Mouse (Mus musculus) MEL (cell line): ENCODE data around the gene Cyp3a57. TPM values are rescaled to one million over a fixed set of nuclear protein-coding genes. Genes with fewer than 3 reads are reported as not detected.
"Not testable (repeated sequence)": the region's sequence is repeated elsewhere in the genome, so short reads cannot be mapped to it uniquely, and the experiment has no call there.

Experiments used
- DNase-seq: peaks from one replicate; pipeline ENCODE4 v3.0.0; 2011; ENCODE audit warnings: low read depth, low spot score
- H3K27ac ChIP-seq: 2 replicates; pipeline ENCODE4 v1.5.1; 2012; ENCODE audit warnings: low read depth, mild to moderate bottlenecking, control low read depth, low read length, moderate library complexity; ENCODE audit not compliant: control insufficient read depth
- H3K27me3 ChIP-seq, 2 experiments: fragments of 150-350 bp in 1 of 2; sonication (generic) in 1 of 2; 2 replicates each; pipeline ENCODE4 v1.6.1; 2012; ENCODE audit warnings: low read length in 2 of 2, mild to moderate bottlenecking in 2 of 2, improper control_type of control experiment in 1 of 2, moderate library complexity in 1 of 2; ENCODE audit not compliant: insufficient read depth in 2 of 2, control insufficient read depth in 1 of 2
- H3K36me3 ChIP-seq, 2 experiments: 2 replicates each; pipeline ENCODE4 v1.6.1; 2012 to 2014; ENCODE audit warnings: low read length in 2 of 2, improper control_type of control experiment in 1 of 2, inconsistent platforms in 1 of 2, mild to moderate bottlenecking in 1 of 2; ENCODE audit not compliant: insufficient read depth in 2 of 2, control insufficient read depth in 1 of 2
- H3K4me1 ChIP-seq, 2 experiments: fragments of 150-350 bp in 1 of 2; sonication (generic) in 1 of 2; 2 replicates each; pipeline ENCODE4 v1.6.1; 2012; ENCODE audit warnings: low read length in 2 of 2, improper control_type of control experiment in 1 of 2, mild to moderate bottlenecking in 1 of 2; ENCODE audit not compliant: insufficient read depth in 2 of 2, control insufficient read depth in 1 of 2
- H3K4me3 ChIP-seq, 2 experiments: fragments of 150-350 bp in 1 of 2; sonication (generic) in 1 of 2; 2 replicates each; pipeline ENCODE4 v1.5.1; 2012; ENCODE audit warnings: low read depth in 2 of 2, low read length in 2 of 2, mild to moderate bottlenecking in 2 of 2, moderate library complexity in 2 of 2, control low read depth in 1 of 2, improper control_type of control experiment in 1 of 2; ENCODE audit not compliant: control insufficient read depth in 1 of 2, insufficient read depth in 1 of 2
- H3K79me2 ChIP-seq: 2 replicates; pipeline ENCODE4 v1.6.1; 2012; ENCODE audit warnings: mild to moderate bottlenecking, low read length, moderate library complexity; ENCODE audit not compliant: control insufficient read depth, poor library complexity, insufficient read depth
- H3K9ac ChIP-seq: 2 replicates; pipeline ENCODE4 v1.6.1; 2012; ENCODE audit warnings: low read depth, mild to moderate bottlenecking, control low read depth, low read length, moderate library complexity; ENCODE audit not compliant: control insufficient read depth, poor library complexity, severe bottlenecking
- H3K9me3 ChIP-seq: fragments of 150-350 bp; sonication (generic); replicated peaks from 2 replicates; pipeline ENCODE4 v1.6.1; 2012; ENCODE audit warnings: mild to moderate bottlenecking, low read length, improper control_type of control experiment, moderate library complexity; ENCODE audit not compliant: insufficient read depth
- BHLHE40 ChIP-seq: IDR thresholded peaks from 2 replicates; pipeline ENCODE4 v1.6.1; 2012; ENCODE audit warnings: low read depth, mild to moderate bottlenecking, inconsistent platforms, low read length, improper control_type of control experiment, borderline replicate concordance
- CTCF ChIP-seq, 3 experiments: IDR thresholded peaks in 2 of 3; conservative IDR thresholded peaks in 1 of 3; 2 replicates each; pipeline ENCODE4 v1.5.1; 2011 to 2012; ENCODE audit warnings: low read length in 3 of 3, low read depth in 2 of 3, mild to moderate bottlenecking in 2 of 3, improper control_type of control experiment in 1 of 3, inconsistent platforms in 1 of 3, mixed read lengths in 1 of 3, moderate library complexity in 1 of 3; ENCODE audit not compliant: control insufficient read depth in 1 of 3, insufficient read depth in 1 of 3, poor library complexity in 1 of 3, severe bottlenecking in 1 of 3
- GABPA ChIP-seq: IDR thresholded peaks from 2 replicates; pipeline ENCODE4 v1.6.1; 2012; ENCODE audit warnings: low read depth, mild to moderate bottlenecking, inconsistent platforms, low read length, improper control_type of control experiment, moderate library complexity
- GATA1 ChIP-seq: IDR thresholded peaks from 2 replicates; pipeline ENCODE4 v1.6.1; 2011; ENCODE audit warnings: low read depth, low read length, improper control_type of control experiment
- KAT2A ChIP-seq: conservative IDR thresholded peaks from 2 replicates; pipeline ENCODE4 v1.6.1; 2012; ENCODE audit warnings: low read depth, low read length, improper control_type of control experiment, inconsistent platforms
- MAZ ChIP-seq: IDR thresholded peaks from 2 replicates; pipeline ENCODE4 v1.6.1; 2012; ENCODE audit warnings: low read depth, mild to moderate bottlenecking, inconsistent platforms, low read length, improper control_type of control experiment
- POLR2AphosphoS2 ChIP-seq: IDR thresholded peaks from 2 replicates; pipeline ENCODE4 v1.6.1; 2011; ENCODE audit warnings: low read length, improper control_type of control experiment
- POLR2AphosphoS5 ChIP-seq: IDR thresholded peaks from 2 replicates; pipeline ENCODE4 v1.6.1; 2012; ENCODE audit warnings: low read depth, borderline replicate concordance, mild to moderate bottlenecking, inconsistent platforms, low read length, moderate library complexity, mixed read lengths
- RAD21 ChIP-seq: IDR thresholded peaks from 2 replicates; pipeline ENCODE4 v1.6.1; 2011; ENCODE audit warnings: mild to moderate bottlenecking, low read depth, low read length, improper control_type of control experiment
- RCOR1 ChIP-seq: IDR thresholded peaks from 2 replicates; pipeline ENCODE4 v1.6.1; 2012; ENCODE audit warnings: low read depth, mild to moderate bottlenecking, inconsistent platforms, low read length, improper control_type of control experiment
- SMC3 ChIP-seq: IDR thresholded peaks from 2 replicates; pipeline ENCODE4 v1.6.1; 2011; ENCODE audit warnings: low read depth, low read length, improper control_type of control experiment
- UBTF ChIP-seq: IDR thresholded peaks from 2 replicates; pipeline ENCODE4 v1.6.1; 2012; ENCODE audit warnings: low read depth, mild to moderate bottlenecking, inconsistent platforms, low read length, improper control_type of control experiment, moderate library complexity, borderline replicate concordance; ENCODE audit not compliant: insufficient read depth
- ZC3H11A ChIP-seq: IDR thresholded peaks from 2 replicates; pipeline ENCODE4 v1.6.1; 2012; ENCODE audit warnings: low read depth, mild to moderate bottlenecking, inconsistent platforms, low read length, improper control_type of control experiment
- ZKSCAN1 ChIP-seq: IDR thresholded peaks from 2 replicates; pipeline ENCODE4 v1.6.1; 2012; ENCODE audit warnings: low read depth, mild to moderate bottlenecking, inconsistent platforms, low read length, improper control_type of control experiment, moderate library complexity
- polyA plus RNA-seq, 2 experiments: library from polyadenylated mRNA; stranded (reverse) in 1 of 2; unstranded in 1 of 2; fragments of >175 nt in 1 of 2; fragments of >200 nt in 1 of 2; gene quantifications; 2 replicates each; pipeline versions ENCODE4 v1.2.1 to v1.2.4; 2012; ENCODE audit warnings: low replicate concordance in 2 of 2, low read depth in 1 of 2; ENCODE audit not compliant: insufficient read length in 2 of 2, insufficient read depth in 1 of 2, missing spikeins in 1 of 2
- total RNA-seq: library from RNA; depleted of rRNA; stranded (reverse); fragments of 300-350 nt; gene quantifications from 2 replicates; pipeline ENCODE4 v1.2.3, GENCODE M21; 2012

The Cyp3a57 gene
- total and polyA plus RNA-seq, 3 experiments = not detected

DNA sequence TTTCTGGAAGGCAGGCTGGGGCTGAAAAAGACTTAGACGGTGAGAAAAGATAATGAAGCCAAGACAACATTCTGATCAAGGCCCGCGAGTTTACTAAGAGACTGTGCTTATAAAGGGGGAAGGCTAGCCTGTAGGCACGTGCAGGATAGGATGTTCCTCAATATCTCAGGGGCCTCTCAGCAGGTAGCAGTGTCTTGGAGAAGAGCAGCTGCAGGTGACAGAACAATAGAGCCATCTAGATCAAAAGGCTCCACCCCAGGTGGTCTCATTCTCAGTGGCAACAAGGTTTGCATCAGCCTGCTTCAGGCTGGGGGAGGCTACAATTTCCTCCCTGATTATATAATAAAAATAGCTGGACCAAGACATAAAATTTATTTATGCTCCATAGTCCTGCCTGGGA lies 43.3 kb upstream of the Cyp3a57 start:
- H3K9ac ChIP-seq, H3K9me3 ChIP-seq, H3K36me3 ChIP-seq, H3K4me3 ChIP-seq, DNase-seq, H3K27me3 ChIP-seq, H3K79me2 ChIP-seq, H3K27ac ChIP-seq, H3K4me1 ChIP-seq: not testable (repeated sequence)

DNA sequence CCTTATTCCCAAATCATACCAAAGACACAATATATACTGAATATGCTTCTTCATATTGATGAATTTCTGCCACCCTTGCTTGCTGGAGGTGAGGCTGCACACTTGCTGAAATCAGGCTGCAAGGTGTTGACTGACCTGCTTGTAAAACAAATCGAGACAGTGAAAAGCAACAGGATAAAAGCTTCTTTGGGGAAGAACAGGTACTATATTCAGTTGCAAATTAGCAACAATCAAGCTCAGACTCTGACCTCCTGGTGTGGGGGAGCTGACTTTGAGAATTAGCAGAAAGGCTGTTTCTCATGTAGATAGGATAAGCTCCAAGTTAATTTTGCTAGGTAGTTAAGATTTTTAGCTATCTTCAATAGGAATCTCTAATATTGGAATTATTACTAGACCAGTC lies 42.7 kb upstream of the Cyp3a57 start:
- H3K27ac ChIP-seq = no peak overlapping the region

DNA sequence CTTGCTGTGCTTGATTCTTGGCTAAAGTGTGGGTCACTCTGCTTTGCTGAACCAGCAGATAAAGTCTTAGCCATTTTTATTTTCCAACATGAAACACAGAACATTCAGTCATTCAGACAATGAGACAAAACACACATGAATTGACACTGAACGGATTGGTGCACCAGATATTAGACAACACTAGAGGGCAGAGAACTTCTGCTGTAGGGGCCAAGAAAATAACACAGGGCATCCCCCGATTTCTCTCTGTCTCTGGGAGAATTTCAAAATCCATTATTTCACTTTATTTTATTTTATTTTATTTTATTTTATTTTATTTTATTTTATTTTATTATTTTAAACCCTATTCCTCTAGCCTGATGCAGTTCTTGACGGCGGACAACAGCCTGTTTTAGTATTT lies 38.1 kb upstream of the Cyp3a57 start:
- TF ChIP-seq SMC3 (peak; percentile 47), RAD21 (peak; percentile 51), CTCF (IDR thresholded peaks at IDR 0.05 in 2 of 3, conservative IDR thresholded peaks at IDR 0.05 in 1 of 3; ENCODE audit: control insufficient read depth in 1 of 3, insufficient read depth in 1 of 3, low read depth in 2 of 3, low read length in 3 of 3, poor library complexity in 1 of 3, severe bottlenecking in 1 of 3) (peak; percentile 13 to 41 (median 23); a peak in 3 of 6 replicates), ZC3H11A (peak; percentile 27; the same call in 1 of the 2 replicates)
- H3K9me3 ChIP-seq, H3K4me1 ChIP-seq, H3K79me2 ChIP-seq, H3K36me3 ChIP-seq, H3K27me3 ChIP-seq: not testable (repeated sequence)
- DNase-seq = peak; percentile 57
- Histone ChIP-seq H3K27ac (peak overlapping the region; percentile 78), H3K9ac (peak overlapping the region; percentile 61), H3K4me3 (peak overlapping the region; percentile 35 to 58)

More for the DNA sequence above, 42.7 kb upstream of the Cyp3a57 start:
- Histone ChIP-seq H3K9ac (no peak overlapping the region), H3K79me2 (no peaks in the 10 kb centered on the region), H3K27me3 (no peaks in the 10 kb centered on the region), H3K9me3 (no peaks in the 10 kb centered on the region), H3K36me3 (0 out of 4 replicates have a peak, but pooled peaks cover 0 to 3% of the 10 kb centered on the region in 2 experiments), H3K4me3 (no peak overlapping the region), H3K4me1 (peaks cover 0 to 3% of the 10 kb centered on the region in 2 experiments; a peak in 1 of 4 replicates)
- TF ChIP-seq GATA1 = no peak
- TF ChIP-seq GABPA = no peak
- TF ChIP-seq POLR2AphosphoS2 = no peak
- TF ChIP-seq POLR2AphosphoS5 = no peak
- TF ChIP-seq ZKSCAN1 = no peak
- no peak for TF ChIP-seq BHLHE40
- TF ChIP-seq RCOR1 = no peak
- TF ChIP-seq MAZ = no peak
- TF ChIP-seq ZC3H11A = no peak
- TF ChIP-seq KAT2A = no peak
- TF ChIP-seq UBTF = no peak
- DNase-seq = no peak

DNA sequence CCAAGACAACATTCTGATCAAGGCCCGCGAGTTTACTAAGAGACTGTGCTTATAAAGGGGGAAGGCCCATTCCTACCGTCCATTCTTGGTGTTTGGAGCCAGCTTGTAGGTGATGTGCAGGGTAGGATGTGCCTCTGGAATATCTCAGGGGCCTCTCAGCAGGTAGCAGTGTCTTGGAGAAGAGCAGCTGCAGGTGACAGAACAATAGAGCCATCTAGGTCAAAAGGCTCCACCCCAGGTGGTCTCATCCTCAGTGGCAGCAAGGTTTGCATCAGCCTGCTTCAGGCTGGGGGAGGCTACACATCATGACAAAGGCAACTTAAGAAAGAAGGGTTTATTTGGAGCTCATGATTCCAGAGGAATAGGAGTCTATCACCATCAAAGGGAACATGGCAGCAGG lies 37.3 kb upstream of the Cyp3a57 start:
- not testable (repeated sequence) for H3K36me3 ChIP-seq, H3K79me2 ChIP-seq, H3K9ac ChIP-seq, DNase-seq, H3K4me1 ChIP-seq, H3K27me3 ChIP-seq, H3K9me3 ChIP-seq, H3K27ac ChIP-seq, H3K4me3 ChIP-seq
